Mouse (Mus musculus): ENCODE measurements at regions not wholly inside any gene's neighbourhood (a gene's known extent, or its start where the extent isn't known, plus 50 kb on each side); places are given as distances from the start of the nearest gene placed in this dataset.

GRCm38 (mm10) chr2:169469538-169469937, 118.0 kb downstream of the Gm11011 start:
- TF ChIP-seq MAX (IDR thresholded peaks at IDR 0.05; ENCODE audit: low read length) (no peak), TCF12 (IDR thresholded peaks at IDR 0.05; ENCODE audit: low read depth, low read length) (no peak), MYC (IDR thresholded peaks at IDR 0.05; ENCODE audit: low read depth, low read length) (no peak), RCOR1 (conservative IDR thresholded peaks at IDR 0.05; ENCODE audit: low read depth, low read length) (no peak), JUN (IDR thresholded peaks at IDR 0.05; ENCODE audit: insufficient read depth, low read depth, low read length) (no peak), KAT2A (IDR thresholded peaks at IDR 0.05; ENCODE audit: insufficient replicate concordance, low read length) (no peak), RAD21 (IDR thresholded peaks at IDR 0.05; ENCODE audit: low read depth, low read length) (no peak), BHLHE40 (IDR thresholded peaks at IDR 0.05; ENCODE audit: low read depth, low read length) (no peak), NRF1 (IDR thresholded peaks at IDR 0.05; ENCODE audit: low read depth, low read length) (no peak), E2F4 (IDR thresholded peaks at IDR 0.05; ENCODE audit: insufficient replicate concordance, low read depth, low read length) (no peak), MXI1 (IDR thresholded peaks at IDR 0.05; ENCODE audit: low read depth, low read length) (no peak), IRF4 (IDR thresholded peaks at IDR 0.05; ENCODE audit: low read depth, low read length) (no peak), ELF1 (IDR thresholded peaks at IDR 0.05; ENCODE audit: low read depth, low read length) (no peak), TBP (conservative IDR thresholded peaks at IDR 0.05; ENCODE audit: low read depth, low read length) (no peak), MAFK (IDR thresholded peaks at IDR 0.05; ENCODE audit: insufficient replicate concordance, low read length) (no peak), ZC3H11A (IDR thresholded peaks at IDR 0.05; ENCODE audit: low read depth, low read length) (no peak), NELFE (IDR thresholded peaks at IDR 0.05; ENCODE audit: low read depth, low read length) (no peak)
- dilution Hi-C loops (cut with MboI; ENCODE audit: extremely low pct_ligation_motif_present, extremely low pct_unique_long_range_greater_than_20kb, low sequenced_read_pairs) (no loop called here), in situ Hi-C loops (cut with MboI; ENCODE audit: low pct_ligation_motif_present, low pct_unique_long_range_greater_than_20kb, low sequenced_read_pairs) (no loop called here)
- Histone ChIP-seq H3K4me2 (ENCODE audit: insufficient read depth, low read depth, poor library complexity, severe bottlenecking) (no peak overlapping the region), H3K9ac (ENCODE audit: insufficient read depth, low read depth) (no peak overlapping the region), H3K27ac (ENCODE audit: insufficient read depth, low read depth) (no peak overlapping the region), H3K27me3 (replicated peaks) (no peaks in the 10 kb centered on the region), H3K4me1 (ENCODE audit: control insufficient read depth in 1 of 2, insufficient read depth in 2 of 2) (no peaks in the 10 kb centered on the region), H3K36me3 (replicated peaks in 1 of 2; ENCODE audit: control insufficient read depth in 1 of 2, insufficient read depth in 1 of 2, low read length in 1 of 2) (no peaks in the 10 kb centered on the region), H3K4me3 (replicated peaks in 1 of 3; ENCODE audit: low read depth in 2 of 3, low read length in 2 of 3, poor library complexity in 1 of 3) (no peak overlapping the region), H3K79me2 (replicated peaks; ENCODE audit: control insufficient read depth, extremely low read depth, insufficient read depth, poor library complexity, severe bottlenecking) (no peaks in the 10 kb centered on the region), H3K9me3 (replicated peaks; ENCODE audit: low read length) (peaks cover 85% of the 10 kb centered on the region)
- DNase-seq (ENCODE audit: extremely low read depth), result no peak

GRCm38 (mm10) chr2:169467621-169468020, 119.9 kb downstream of the Gm11011 start:
- Histone ChIP-seq H3K4me3 (replicated peaks in 1 of 3; ENCODE audit: low read depth in 2 of 3, low read length in 2 of 3, poor library complexity in 1 of 3) (no peak overlapping the region), H3K4me2 (ENCODE audit: insufficient read depth, low read depth, poor library complexity, severe bottlenecking) (no peak overlapping the region), H3K27me3 (replicated peaks) (no peaks in the 10 kb centered on the region), H3K36me3 (replicated peaks in 1 of 2; ENCODE audit: control insufficient read depth in 1 of 2, insufficient read depth in 1 of 2, low read length in 1 of 2) (no peaks in the 10 kb centered on the region), H3K9ac (ENCODE audit: insufficient read depth, low read depth) (no peak overlapping the region), H3K9me3 (replicated peaks; ENCODE audit: low read length) (peaks cover 84% of the 10 kb centered on the region), H3K4me1 (ENCODE audit: control insufficient read depth in 1 of 2, insufficient read depth in 2 of 2) (no peaks in the 10 kb centered on the region), H3K79me2 (replicated peaks; ENCODE audit: control insufficient read depth, extremely low read depth, insufficient read depth, poor library complexity, severe bottlenecking) (no peaks in the 10 kb centered on the region), H3K27ac (ENCODE audit: insufficient read depth, low read depth) (no peak overlapping the region)
- TF ChIP-seq NELFE (IDR thresholded peaks at IDR 0.05; ENCODE audit: low read depth, low read length) (no peak), POLR2AphosphoS2 (IDR thresholded peaks at IDR 0.05; ENCODE audit: low read depth, low read length) (no peak), HCFC1 (IDR thresholded peaks at IDR 0.05; ENCODE audit: low read depth, low read length) (no peak), POLR2A (IDR thresholded peaks at IDR 0.05; ENCODE audit: low read depth, low read length) (no peak), USF1 (IDR thresholded peaks at IDR 0.05; ENCODE audit: low read depth, low read length) (no peak), IRF4 (IDR thresholded peaks at IDR 0.05; ENCODE audit: low read depth, low read length) (no peak), PAX5 (IDR thresholded peaks at IDR 0.05; ENCODE audit: low read length) (no peak), CTCF (conservative IDR thresholded peaks at IDR 0.05 in 1 of 2, IDR thresholded peaks at IDR 0.05 in 1 of 2; ENCODE audit: low read depth in 2 of 2, low read length in 2 of 2) (no peak), JUN (IDR thresholded peaks at IDR 0.05; ENCODE audit: insufficient read depth, low read depth, low read length) (no peak), GABPA (IDR thresholded peaks at IDR 0.05; ENCODE audit: insufficient replicate concordance, low read depth, low read length) (no peak), E2F4 (IDR thresholded peaks at IDR 0.05; ENCODE audit: insufficient replicate concordance, low read depth, low read length) (no peak), ZMIZ1 (IDR thresholded peaks at IDR 0.05; ENCODE audit: low read depth, low read length) (no peak), BHLHE40 (IDR thresholded peaks at IDR 0.05; ENCODE audit: low read depth, low read length) (no peak), MEF2A (IDR thresholded peaks at IDR 0.05; ENCODE audit: borderline replicate concordance, low read depth, low read length) (no peak), USF2 (conservative IDR thresholded peaks at IDR 0.05; ENCODE audit: low read depth, low read length) (no peak)
- DNase-seq (ENCODE audit: extremely low read depth), result no peak
- dilution Hi-C loops (cut with MboI; ENCODE audit: extremely low pct_ligation_motif_present, extremely low pct_unique_long_range_greater_than_20kb, low sequenced_read_pairs), result no loop called here
- in situ Hi-C loops (cut with MboI; ENCODE audit: low pct_ligation_motif_present, low pct_unique_long_range_greater_than_20kb, low sequenced_read_pairs), result no loop called here

Data from CH12.LX (cell line).